Mouse (Mus musculus) lung, adult 18-20 months (tissue): Measurements from ENCODE around the gene Tbc1d4.
"Not testable (repeated sequence)": the region's sequence is repeated elsewhere in the genome, so short reads cannot be mapped to it uniquely, and the experiment has no call there.

Experiments
- DNase-seq, 2 experiments: peaks; one replicate each; pipeline ENCODE4 v3.0.0; 2022; ENCODE audit warnings: mixed read lengths in 2 of 2

The Tbc1d4 gene

DNA sequence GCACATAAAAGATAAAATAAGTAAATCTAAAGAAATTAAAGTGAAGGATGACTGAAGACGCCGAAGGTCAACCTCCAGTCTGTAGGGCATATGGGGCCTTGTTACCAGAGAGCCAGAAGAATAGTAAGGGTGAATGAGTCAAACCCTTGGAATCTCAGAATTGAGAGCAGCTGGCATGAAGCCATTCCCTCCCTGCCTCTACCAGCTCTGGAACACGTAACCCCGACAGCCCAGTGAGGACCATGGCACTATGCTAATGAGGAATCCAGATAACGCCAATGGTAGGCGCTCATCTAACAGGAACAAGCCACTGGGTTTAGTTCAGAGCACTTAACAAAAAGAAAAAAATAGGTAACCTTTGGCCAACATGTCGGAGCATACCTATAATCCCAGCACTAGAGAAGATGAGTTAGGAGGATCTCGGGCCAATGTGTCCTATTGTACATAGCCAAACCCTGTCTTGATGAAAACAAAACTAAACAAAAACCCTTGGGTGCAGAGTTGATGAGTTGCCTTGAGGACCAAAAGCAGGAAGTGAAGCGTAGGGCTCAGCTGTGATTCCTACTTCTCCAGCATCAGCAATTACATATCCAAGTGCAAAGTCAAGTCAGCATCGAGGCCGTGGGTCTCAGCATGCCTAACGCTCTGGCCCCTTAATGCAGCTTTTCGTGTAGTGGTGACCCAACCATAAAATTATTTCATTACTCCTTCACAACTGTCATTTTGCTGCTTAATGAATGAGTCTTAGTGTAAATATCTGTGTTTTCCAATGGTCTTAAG is 13.5 kb downstream of the Tbc1d4 start:
- peak in 1 of 2 experiments; percentile 20 for DNase-seq

DNA sequence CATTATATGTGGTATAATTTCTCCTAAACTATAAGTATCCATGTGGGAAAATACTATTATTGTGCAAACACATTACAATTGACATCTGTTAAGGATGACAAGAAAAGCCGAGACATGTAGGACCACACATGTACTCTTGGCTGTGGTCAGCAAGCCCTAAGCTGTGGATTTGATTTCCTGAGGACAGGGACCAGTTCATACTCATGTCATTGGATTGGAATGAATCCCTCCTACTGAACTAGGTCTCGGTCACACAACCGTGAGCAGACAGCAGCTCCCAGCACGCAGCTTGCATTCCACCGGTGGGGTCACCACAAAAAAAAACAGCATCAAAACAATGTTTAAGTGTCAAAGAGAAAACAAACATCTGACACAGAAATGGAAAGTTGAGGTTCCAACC is 15.0 kb downstream of the Tbc1d4 start:
- DNase-seq: no peak

DNA sequence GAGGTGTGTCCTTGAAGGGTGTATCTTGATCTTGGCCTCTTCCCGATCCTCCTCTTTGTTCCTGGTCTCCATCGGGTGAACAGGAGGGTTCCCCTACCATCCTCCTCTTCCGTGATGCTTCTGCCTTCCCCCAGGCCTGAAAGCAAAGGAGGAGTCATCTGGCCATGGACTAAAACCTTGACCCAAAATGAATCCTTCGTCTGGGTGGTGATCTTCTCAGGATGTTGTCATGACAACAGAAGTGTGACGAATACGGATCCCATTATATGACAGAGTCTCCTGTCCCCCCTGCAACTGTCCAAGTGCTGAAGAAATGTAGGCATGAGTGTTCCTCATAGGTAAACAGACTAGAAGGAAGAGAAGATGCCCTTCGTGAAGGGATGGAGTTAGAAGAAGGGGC is 15.7 kb downstream of the Tbc1d4 start:
- DNase-seq: no peak

DNA sequence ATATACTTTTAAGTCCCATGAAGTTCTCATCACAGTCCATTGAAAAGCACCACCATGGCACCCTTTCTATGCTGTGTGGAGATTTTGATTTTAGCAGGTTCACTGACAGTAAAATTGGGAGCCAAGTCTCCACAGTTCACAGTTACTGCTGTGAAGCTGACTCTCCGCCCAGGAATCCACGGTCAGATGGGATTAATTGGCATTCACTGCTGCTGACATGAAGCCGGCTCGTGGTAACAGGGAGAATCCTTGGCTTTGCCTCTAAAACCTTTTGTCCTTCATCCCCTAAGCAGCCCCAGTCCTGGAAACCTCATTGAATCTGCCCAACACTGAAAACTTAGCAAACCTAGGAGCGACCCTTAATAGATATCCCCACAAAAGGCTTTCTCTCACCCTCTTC is 17.9 kb downstream of the Tbc1d4 start:
- no peak for DNase-seq

DNA sequence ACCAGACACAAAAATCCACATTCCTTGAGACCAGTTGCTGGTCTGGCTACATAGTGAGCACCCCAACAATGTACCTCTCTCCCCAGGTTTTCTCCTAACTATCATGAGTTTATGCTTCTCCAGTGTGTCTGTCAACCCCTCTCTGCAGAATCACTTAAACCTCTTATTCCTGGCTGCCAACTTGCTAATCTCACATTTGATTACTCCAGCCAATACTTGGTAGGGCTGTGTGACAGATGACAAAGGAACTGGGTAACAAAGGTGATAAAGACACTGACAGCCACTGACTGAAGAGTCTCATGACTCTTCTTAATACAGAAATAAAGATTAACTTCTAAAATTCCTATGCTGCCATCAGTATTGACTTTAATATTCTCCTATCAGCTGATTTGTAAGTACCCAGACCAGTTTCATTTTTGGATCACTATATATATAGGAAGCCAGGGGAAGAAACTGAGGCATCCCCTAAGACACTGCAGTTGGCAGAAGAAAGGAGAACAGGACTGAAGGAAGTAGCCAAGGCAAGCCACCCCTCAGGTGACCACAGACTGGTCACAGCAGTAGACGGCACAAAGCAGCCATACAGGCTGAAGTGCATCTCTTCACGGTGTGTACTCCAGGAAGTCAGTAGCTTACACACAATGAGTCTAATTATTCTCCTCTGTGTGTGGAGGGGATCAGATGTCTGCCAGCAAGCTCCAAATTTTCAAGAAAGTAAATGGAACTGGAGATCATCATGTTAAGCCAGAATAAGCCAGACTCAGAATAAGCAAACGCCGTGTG is 20.6 kb downstream of the Tbc1d4 start:
- not testable (repeated sequence) for DNase-seq

DNA sequence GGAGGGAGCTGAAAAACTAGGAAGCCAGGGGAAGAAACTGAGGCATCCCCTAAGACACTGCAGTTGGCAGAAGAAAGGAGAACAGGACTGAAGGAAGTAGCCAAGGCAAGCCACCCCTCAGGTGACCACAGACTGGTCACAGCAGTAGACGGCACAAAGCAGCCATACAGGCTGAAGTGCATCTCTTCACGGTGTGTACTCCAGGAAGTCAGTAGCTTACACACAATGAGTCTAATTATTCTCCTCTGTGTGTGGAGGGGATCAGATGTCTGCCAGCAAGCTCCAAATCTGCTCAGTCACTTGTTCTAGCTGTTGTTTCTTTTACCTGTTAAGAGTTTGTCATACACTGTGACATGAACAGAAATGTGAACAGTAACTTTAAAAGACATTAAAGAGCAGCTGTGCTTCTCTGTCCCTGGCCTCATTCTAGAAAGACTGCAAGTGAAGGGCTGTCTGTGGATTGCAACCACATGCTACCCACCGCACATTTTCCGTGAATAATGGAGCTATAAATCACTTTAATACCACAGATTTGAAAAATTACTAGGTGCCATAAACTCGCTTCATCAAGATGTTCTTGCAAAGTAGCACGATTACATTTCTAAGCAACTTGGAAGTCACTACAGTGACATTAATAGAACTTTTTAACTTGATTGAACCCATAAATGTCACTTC is 21.5 kb downstream of the Tbc1d4 start:
- not testable (repeated sequence) for DNase-seq

DNA sequence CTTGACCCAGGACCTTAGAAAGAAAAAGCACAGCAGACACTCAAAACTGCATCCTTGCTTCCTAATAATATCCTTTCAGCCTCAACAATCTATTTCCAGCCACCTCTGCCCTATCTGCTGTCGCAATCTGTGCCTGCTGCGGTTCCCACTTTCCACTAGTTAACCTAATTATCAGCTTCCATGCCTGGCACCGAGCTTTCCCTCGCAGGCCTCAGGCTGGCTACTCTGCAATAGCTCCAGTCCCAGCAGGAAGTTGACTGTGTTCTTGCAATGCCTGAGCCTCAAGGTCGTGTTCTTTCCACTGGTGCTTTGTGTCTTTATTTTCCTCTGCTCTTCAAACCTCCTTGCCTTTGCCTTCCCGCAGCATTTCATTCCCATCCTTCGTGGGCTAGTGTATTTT is 22.9 kb downstream of the Tbc1d4 start:
- DNase-seq: no peak

DNA sequence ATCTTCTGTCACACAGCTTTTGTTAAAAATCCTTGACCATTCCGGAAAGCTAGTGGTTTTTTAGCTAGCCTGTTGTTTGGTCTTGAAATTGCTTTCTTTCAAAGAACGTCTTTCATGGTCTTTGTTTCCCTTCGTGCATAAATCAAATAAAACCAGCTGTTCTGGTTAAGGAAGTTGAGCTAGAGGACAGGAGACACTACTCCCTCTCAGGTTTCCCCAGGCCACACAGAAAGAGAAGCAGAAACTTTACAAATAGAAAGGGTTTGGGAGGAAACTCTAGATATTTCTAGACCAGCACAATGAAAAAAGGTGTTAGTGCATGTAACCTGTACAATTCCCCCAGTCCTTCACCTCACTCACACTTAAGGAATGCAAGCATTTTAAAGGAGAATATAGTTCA is 33.3 kb downstream of the Tbc1d4 start:
- no peak for DNase-seq

DNA sequence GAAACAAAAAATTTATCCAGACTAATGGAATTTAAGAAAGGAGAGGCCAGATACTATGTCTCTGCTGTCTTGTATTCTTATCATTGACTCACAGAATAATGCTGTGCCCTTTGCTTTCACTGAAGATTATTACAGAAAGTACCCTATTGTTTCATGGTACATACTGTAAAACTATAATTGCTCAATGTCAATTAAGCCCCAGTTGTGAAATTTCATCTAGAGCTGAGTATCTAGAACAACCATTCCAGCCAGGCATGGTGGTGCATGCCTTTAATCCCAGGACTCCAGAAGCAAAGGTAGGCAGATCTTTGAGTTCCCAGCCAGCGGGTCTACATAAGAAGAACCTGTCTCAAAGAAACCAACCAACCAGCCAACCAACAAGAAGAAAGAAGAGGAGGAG is 34.5 kb downstream of the Tbc1d4 start:
- DNase-seq: no peak

DNA sequence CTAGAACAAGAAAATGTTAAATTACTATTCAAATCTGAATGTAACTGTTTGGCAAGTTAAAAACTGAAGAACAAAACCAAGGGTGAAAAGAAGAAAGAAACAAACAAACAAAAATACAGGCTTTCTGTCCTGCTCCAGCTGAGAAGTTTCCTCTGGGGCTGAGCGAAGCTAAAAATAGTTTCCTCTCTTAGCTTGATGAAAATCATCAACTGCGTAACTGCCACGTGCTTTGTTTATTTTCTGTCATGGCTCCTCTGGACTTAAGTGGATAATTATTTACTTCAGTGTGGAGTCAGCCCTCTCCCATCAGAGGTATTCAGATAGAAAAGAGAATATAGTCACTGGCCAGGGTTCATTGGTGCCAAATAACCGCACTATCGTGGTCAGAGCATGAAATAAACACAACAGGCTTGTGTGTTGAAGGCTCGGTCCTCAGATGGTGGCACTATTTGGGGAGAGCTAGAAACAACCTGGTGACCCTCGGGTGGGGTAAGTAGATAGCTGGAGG is 35.8 kb downstream of the Tbc1d4 start:
- no peak for DNase-seq

DNA sequence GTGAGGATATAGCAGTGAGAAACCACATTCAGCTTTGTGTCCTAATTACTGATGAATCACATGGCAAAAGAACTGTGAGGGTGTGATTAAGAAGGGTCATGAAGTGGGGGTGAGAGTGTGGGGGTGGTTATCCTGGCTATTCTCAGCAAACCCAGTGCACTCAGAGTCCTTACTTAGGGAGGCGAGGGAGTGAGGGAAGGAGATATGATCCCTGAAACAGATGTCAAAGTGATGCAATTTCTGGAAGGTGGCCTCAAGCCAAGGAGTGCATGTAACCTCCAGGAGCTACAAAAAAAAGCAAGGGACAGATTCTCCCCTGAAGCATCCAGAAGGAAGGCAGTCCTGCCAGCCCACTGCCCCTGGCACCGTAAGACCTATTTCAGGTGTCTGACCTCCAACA is 40.2 kb downstream of the Tbc1d4 start:
- DNase-seq: peak; percentile 24 to 41

DNA sequence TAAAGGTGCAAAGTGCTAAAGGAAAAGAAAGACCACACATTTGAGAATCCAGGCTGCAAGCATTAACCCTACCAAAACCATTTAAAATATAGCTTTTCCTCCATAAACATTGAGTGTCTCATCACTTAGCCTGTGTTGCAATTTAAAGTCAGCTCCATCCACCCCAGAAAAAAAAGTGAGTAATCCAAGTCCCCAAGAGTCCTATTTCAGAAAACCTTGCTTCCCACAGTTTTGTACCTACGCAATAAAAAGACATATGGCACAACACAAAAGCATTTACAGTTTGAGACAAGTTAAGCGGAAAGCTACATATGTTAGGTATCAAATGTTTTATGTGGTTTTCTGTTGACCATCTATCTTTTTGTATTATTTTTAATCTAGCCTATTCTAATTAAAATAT is 42.3 kb downstream of the Tbc1d4 start:
- no peak for DNase-seq

DNA sequence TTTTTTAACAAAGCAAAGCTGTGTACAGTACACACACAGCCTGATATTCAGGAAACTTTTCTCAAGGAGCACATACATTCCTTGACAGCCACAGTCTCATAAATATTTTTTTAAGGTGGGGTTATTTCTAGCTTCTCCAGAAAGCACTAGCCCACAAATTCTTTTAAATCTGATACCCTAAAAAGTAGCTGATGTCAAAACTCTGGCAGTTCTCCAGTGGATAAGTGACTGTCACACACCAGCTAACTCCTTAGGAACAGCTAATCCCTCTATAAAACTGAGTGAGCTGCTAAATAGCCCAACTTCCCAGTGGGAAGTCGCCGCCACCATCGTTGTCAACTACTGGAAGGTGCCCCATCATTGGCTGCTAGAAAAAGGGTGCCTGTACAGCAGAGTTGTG is 43.3 kb downstream of the Tbc1d4 start:
- no peak for DNase-seq

DNA sequence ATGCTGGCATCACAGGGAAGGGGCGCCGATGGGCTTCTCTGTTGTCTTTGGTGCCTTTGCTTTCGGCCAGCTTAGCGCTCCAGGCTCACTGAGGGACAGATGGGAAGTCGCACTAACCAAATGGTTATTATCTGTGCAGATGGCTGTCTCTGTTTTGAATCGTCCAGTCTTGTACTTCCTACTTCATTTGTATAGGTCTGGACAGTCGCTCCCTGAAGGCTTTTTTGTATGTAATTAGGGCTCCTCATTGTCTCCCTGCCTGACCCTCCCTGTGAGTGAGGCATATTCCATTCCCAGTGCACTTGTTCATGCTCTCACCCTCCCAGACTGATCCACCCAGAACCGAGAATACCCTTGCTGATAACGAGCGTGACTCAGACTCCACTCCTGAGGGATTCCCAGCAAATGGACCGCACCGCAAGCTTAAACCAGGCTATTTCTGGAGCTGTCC is 47.7 kb downstream of the Tbc1d4 start:
- DNase-seq: no peak

DNA sequence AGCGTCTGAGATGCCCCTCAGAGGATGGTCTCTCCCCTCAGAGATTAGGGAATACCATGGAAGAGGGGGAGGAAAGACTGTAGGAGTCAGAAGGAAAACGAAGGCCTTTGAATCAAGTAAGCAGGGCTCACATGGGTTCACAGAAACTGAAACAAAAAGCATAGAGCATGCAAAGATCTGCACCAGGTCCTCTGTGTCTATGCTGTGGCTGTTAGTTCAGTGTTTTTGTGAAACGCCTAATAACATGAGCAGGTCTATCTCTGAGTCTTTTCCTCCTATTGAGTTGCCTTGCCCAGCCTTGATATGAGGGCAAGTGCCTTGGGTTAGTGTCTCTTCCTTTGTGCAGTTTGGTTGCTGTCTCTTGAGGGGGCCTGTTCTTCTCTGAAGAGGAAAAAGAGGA is 49.5 kb downstream of the Tbc1d4 start:
- no peak for DNase-seq

DNA sequence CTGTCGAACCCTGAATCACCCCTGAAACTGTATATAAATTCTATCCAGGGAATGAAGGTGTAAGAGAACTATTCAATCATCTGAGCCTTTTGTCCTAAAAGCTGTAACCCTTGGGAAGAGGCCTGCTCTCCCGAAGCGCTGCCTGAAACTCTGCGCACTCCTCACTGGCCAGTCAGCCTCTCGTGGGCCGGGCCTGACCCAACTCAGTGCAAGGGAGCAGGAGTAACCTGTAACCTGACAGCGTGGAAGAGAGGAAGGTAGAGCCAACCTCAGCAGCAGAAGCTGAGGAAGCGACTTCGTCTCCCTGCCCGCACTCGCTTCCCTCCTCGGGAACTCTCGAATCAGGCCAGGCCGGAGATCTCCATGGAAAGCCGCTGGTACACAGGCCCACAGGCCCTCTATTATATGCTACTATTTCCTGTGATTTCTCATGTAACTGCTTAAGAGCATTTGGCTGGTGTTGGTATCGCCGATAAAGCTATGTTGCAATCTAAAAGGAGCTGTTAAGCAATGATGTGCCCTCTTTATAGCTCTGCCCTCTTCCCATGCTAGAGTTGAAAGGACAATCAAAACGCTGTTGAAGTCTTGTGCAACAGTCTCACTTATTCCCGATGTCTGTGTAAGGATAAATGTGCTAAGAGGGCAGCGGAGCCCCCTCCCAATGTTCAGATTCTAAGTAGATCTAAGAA is 60.0 kb downstream of the Tbc1d4 start:
- DNase-seq: peak; percentile 35 to 66

DNA sequence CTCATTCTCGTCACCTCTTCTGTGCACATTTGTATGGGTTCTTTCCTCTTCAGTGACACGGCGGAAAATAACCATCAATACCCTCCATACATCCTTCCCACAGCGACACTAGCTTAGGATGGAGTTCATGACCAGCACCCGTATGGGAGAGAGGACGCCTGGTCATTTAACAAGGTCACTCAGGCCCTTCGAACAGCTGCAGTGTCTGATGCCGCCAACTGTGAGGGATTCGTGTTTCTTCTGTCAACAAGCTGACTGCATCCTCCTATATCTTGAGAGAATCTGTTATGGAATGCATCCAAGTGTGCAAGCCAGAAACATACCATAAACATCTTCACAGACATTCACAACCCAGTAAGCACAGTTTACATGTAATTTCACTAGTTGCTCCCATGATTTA is 67.1 kb downstream of the Tbc1d4 start:
- no peak for DNase-seq

DNA sequence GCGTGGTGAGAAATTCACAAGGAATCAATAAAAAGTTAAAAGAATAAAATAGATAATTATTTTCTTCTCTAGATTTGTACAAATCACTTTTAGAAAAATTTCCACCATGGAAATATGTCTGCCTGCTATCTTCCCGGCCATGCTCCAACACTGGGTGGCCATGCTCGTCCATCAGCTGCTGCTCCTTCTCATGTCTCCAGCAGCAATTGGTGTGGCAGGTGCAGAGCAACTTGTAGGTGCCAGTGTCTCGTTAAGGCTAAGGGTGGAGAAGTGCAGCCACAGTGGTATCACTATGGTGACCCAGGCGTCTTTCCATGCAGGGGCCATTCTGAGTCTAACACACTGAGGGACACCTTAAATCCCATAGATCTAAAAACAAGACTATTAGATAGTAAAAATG is 67.8 kb downstream of the Tbc1d4 start:
- no peak for DNase-seq

DNA sequence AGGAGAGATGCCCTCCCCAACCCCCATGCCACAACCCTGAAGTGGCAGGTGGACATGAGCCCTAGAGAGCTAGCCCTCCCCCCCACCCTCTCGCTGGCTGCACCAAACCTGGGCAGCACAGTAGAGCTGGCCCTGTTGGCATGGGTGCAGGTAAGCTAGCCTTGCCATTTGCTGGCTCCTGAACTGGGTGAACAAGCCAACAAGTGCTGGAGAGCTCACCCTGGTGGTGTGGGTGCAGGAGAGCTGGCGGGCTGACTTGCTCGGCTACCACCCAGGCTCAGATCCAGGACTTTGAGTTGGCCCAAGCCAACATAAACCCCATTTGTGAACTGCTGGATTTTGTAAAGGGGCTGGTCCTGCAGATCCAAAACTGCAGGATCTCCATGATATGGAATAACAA is 68.5 kb downstream of the Tbc1d4 start:
- no peak for DNase-seq

DNA sequence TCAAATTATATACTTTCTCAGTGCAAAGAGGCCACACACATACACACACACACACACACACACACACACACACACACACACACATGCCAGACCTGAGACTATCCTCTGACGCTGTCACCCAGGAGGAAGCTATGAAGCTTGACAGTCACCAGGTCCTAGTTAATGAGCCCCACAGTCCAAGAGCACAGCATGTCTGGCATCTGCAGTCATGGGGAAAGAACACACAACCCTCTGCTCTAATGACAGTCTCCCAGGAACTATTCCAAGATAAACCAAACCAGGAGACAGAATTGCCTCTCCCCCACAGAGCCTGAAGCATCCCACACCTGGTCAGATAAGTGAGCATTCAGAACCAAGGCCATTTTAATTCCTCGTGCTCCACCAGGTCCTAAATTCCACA is 71.1 kb downstream of the Tbc1d4 start:
- no peak for DNase-seq

DNA sequence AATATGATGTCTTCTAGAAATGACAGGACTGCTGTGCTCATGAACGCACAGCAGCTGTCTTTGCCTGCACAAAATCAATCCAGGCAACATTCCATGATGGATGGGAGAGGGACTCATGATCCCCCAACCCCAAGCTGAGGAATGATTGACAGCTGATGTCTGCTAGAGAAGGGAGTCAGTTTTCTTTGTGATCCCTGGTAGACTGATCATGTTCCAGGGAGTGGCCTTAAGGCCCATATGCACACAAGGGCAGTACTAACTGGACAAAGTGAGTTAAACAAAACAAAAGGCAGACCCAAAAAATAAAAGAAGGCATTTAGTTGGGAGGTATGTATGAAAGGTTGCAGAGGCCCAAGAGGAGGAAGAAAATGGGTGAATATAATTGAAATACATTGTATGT is 71.6 kb downstream of the Tbc1d4 start:
- no peak for DNase-seq

DNA sequence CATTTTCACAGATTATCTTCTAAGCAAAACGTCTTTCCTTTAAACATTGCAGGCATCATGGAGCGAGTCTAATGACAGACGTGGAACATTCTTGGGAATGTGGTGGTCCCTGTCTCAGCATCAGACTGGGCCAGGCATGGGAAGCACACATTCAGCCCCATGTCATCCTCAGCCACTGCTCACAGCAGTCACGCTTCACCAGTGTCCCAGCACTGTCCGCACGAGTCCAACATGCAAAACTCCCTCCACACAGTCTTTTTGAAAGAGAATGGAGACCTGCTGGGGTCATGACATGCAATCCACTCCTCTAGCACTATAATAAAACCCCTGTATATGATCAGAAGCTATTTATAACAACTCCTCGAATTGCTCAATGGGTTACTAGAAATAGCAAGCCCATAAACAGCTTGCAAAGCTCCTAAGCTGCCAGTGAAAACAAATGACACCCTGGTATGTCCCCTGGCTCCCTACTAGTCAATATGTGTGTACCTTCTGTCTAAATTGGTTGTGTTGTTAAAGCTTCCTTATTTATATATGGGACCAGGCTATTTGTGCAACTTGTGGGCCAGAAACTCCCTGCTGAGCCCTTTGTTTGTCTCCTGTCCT is 76.8 kb downstream of the Tbc1d4 start:
- no peak for DNase-seq

DNA sequence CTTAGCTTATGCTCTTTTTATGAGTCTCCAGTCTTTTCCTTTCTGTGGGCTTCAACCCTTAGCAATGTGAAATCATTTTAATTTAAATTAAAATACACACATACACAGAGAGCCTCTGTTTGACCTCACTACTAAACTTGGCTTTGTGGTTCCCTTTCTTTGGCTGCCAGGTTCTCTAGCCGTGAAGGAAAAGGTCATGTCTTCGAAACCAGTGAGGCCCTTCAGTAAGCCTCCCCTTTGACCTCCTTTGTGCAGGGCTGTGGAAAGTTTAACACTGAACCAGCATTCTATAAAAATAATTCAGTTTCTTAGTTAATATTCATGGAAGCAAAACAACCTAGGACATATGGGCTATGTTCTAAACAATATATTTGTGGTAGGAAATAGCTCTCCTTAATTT is 78.5 kb downstream of the Tbc1d4 start:
- DNase-seq: no peak
